Mouse (Mus musculus) embryonic facial prominence, embryonic 14.5 days (tissue): ENCODE measurements around the gene Mnx1. TPM values are rescaled to one million over a fixed set of nuclear protein-coding genes. Genes with fewer than 3 reads are reported as not detected.
A peak's percentile ranks its signal among the peaks of the same experiment; 100 is the strongest.

Source experiments
- ATAC-seq: fragments of 200-750 bp; cut with Nextera tagmentation; 2 replicates; pipeline ENCODE4 v1.8.0; 2017; ENCODE audit warnings: low read depth, moderate number of reproducible peaks, moderate TSS enrichment
- DNase-seq: peaks from one replicate; pipeline ENCODE4 v3.0.0-alpha.2; 2015; ENCODE audit warnings: low spot score
- H3K27ac ChIP-seq: fragments of 300-500 bp; sonication (generic); replicated peaks from 2 replicates; pipeline ENCODE4 v1.5.1; 2014; ENCODE audit warnings: low read depth, mild to moderate bottlenecking, low read length, moderate library complexity
- H3K27me3 ChIP-seq: fragments of 300-500 bp; sonication (generic); replicated peaks from 2 replicates; pipeline ENCODE4 v1.6.1; 2014; ENCODE audit warnings: low read length; ENCODE audit not compliant: control insufficient read depth, insufficient read depth
- H3K36me3 ChIP-seq: fragments of 300-500 bp; sonication (generic); 2 replicates; pipeline ENCODE4 v1.6.1; 2014; ENCODE audit warnings: low read length, mixed read lengths; ENCODE audit not compliant: control insufficient read depth, insufficient read depth
- H3K4me1 ChIP-seq: fragments of 300-500 bp; sonication (generic); 2 replicates; pipeline ENCODE4 v1.6.1; 2014; ENCODE audit warnings: antibody characterized with exemption, low read length; ENCODE audit not compliant: control insufficient read depth, insufficient read depth
- H3K4me2 ChIP-seq: fragments of 300-500 bp; sonication (generic); 2 replicates; pipeline ENCODE4 v1.6.1; 2014; ENCODE audit warnings: low read depth, mild to moderate bottlenecking, low read length, moderate library complexity, mixed read lengths
- H3K4me3 ChIP-seq: fragments of 300-500 bp; sonication (generic); 2 replicates; pipeline ENCODE4 v1.5.1; 2014; ENCODE audit warnings: low read depth, mild to moderate bottlenecking, low read length
- H3K9ac ChIP-seq: fragments of 300-500 bp; sonication (generic); 2 replicates; pipeline ENCODE4 v1.6.1; 2014; ENCODE audit warnings: low read depth, mild to moderate bottlenecking, low read length, moderate library complexity, mixed read lengths
- H3K9me3 ChIP-seq: fragments of 300-500 bp; sonication (generic); 2 replicates; pipeline ENCODE4 v1.6.1; 2016; ENCODE audit warnings: low read length; ENCODE audit not compliant: control insufficient read depth
- WGBS: fragments of 180-500 bp; shearing (Covaris S2); extraction: QIAGEN DNeasy Blood & Tissue Kit; methylation state at CpG from one replicate; pipeline ENCODE4 v1.1.7; 2014; 5-methylcytosine and 5-hydroxymethylcytosine counted together
- polyA plus RNA-seq: library from polyadenylated mRNA; unstranded; fragments of >200 nt; fragmentation: Nextera tagmentation; extraction: Ambion mirVana; gene quantifications from 2 replicates; pipeline ENCODE4 v1.2.1, GENCODE M21; 2014

Mnx1 gene
- 0.10 TPM in 1 of 2 replicates, not detected in the other for polyA plus RNA-seq

DNA sequence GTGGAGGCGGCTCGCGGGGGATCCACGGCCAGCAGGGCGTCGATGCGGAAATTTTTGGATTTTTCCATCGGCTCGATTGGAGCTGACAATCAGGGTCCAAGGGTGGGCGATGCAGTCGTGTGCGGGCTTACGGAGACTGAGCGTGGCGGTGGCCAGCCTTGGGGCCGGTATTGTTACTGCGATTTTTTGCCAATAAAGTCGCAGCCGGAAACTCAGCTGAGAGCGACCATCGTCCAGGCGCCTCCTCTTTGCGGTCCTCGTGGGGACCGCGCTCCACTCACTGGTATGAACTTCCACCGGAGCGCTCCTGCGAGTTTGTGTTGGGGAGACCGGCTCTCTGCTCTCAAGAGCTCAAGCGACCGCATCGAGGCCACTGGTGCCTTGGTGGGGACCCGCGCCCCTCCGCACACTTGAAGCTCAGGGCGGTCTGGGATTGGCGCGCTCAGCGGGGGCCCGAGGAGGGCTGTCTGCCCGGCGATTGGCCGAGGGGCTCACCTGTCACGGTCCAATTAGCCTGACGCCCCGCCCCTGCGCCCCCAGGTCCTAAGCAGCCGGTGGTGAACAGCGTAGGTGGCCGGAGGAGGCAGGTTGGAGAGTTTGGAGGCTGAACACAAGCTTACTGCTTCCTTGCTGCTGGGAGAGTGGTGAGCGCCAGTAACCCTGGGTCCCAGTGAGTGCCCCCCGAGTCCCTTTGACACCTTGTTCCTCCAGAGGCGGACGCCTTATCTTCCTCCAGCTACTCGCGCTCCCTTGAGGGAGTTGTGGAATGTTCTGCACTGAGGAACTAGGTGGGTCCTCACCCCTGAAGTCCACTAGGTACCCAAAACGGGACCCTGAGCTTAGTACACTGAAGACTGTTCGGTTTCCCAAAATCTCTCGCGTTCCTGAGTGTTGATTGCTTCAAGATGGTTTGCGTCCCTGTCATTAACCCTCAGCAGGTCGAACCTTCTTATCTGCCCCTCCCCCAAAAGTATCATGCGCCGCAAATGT lies at the start of gene Mnx1:
Mnx1 (minus strand) TSS at position 263 of the 990 bp plus-strand sequence.
- Histone ChIP-seq H3K4me3 (peak within 1 kb of the TSS; percentile 41), H3K36me3 (no peaks in the 10 kb centered on the region), H3K27ac (no peak within 1 kb of the TSS), H3K27me3 (peaks cover 100% of the 10 kb centered on the region), H3K9me3 (no peaks in the 10 kb centered on the region), H3K9ac (peak within 1 kb of the TSS; percentile 14; the same call in 1 of the 2 replicates), H3K4me1 (no peaks in the 10 kb centered on the region; the same call in 1 of the 2 replicates), H3K4me2 (peak within 1 kb of the TSS; percentile 60)
- DNase-seq = no peak
- WGBS = under 1% methylated on average over 63 of the region's 65 CpGs
- ATAC-seq = peak; percentile 53

DNA sequence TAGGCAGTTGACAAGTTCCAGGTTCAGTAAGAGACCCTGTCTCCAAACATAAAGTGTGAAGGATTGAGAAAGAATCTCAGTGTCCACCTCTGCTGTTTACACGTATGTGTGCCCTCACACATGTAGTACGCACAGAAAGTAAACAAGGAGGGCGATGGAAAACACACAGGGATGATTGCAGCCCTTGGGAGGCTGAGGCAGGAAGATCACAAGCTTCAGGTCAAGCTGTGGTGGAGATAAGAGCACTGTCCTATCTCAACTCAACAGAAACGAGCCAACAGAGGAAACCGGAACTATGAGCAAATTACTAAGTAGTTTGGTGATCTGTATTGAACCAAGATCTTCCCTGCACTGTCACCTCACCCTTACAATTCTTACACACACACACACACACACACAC lies 38.2 kb upstream of the Mnx1 start:
- Histone ChIP-seq H3K36me3 (no peaks in the 10 kb centered on the region), H3K27ac (no peak overlapping the region), H3K27me3 (no peaks in the 10 kb centered on the region), H3K9me3 (no peaks in the 10 kb centered on the region), H3K4me2 (no peak overlapping the region), H3K4me3 (no peak overlapping the region), H3K4me1 (no peaks in the 10 kb centered on the region), H3K9ac (no peak overlapping the region)
- ATAC-seq = no peak
- DNase-seq = no peak
- 86% methylated on average over 5 of the region's 5 CpGs for whole genome bisulfite sequencing

- no peak overlapping the region for H3K27ac ChIP-seq
- ATAC-seq (no peak), DNase-seq (no peak)
- H3K36me3 ChIP-seq = no peaks in the 10 kb centered on the region
- no peak overlapping the region for H3K9ac ChIP-seq
- no peaks in the 10 kb centered on the region for H3K9me3 ChIP-seq
- no peaks in the 10 kb centered on the region for H3K4me1 ChIP-seq
- H3K4me2 ChIP-seq = no peak overlapping the region
- no peaks in the 10 kb centered on the region for H3K27me3 ChIP-seq
- WGBS = 74% methylated on average over 3 of the region's 3 CpGs
- H3K4me3 ChIP-seq = no peak overlapping the region
These were observed 37.6 kb upstream of the Mnx1 start for GRCm38 (mm10) chr5:29515888-29516287.

- Histone ChIP-seq H3K4me2 (no peak overlapping the region), H3K9ac (no peak overlapping the region), H3K9me3 (no peaks in the 10 kb centered on the region), H3K4me1 (no peaks in the 10 kb centered on the region), H3K27ac (no peak overlapping the region), H3K36me3 (no peaks in the 10 kb centered on the region), H3K27me3 (no peaks in the 10 kb centered on the region), H3K4me3 (no peak overlapping the region)
- ATAC-seq = no peak
- DNase-seq = no peak
- 75% methylated on average over 3 of the region's 3 CpGs for WGBS
These were observed 28.7 kb upstream of the Mnx1 start for GRCm38 (mm10) chr5:29507013-29507412.

DNA sequence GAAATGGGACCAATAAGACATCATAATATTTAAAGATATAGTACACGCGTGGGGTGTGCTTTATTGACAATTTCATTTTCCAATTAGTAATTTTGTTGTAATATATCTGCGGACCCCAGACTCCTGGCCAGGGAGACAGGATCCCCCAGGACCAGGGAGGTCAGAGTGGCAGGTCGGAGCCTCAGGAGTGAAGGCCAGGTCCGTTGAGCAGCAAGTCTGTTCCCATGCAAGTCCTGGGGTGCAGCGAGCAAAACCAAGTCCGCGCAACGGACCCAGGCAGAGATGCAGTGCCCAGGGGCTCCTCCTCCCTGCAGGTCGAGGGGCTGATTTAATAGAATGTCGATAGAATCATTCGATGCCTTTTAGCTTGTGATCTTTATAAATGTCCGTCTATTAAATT lies 9.1 kb upstream of the Mnx1 start:
- no peaks in the 10 kb centered on the region for H3K9me3 ChIP-seq
- no peak overlapping the region for H3K9ac ChIP-seq
- H3K27ac ChIP-seq = no peak overlapping the region
- H3K4me1 ChIP-seq = no peaks in the 10 kb centered on the region
- no peak for DNase-seq
- ATAC-seq = no peak
- H3K36me3 ChIP-seq = no peaks in the 10 kb centered on the region
- 19% methylated on average over 13 of the region's 13 CpGs for WGBS
- H3K4me2 ChIP-seq = no peak overlapping the region
- peaks cover 97% of the 10 kb centered on the region for H3K27me3 ChIP-seq
- H3K4me3 ChIP-seq = no peak overlapping the region

GRCm38 (mm10) chr5:29485941-29486320 lies 7.7 kb upstream of the Mnx1 start:
- no peak for ATAC-seq
- no peak for DNase-seq
- Histone ChIP-seq H3K4me3 (no peak overlapping the region), H3K9ac (no peak overlapping the region), H3K27me3 (peaks cover 98% of the 10 kb centered on the region), H3K9me3 (no peaks in the 10 kb centered on the region), H3K4me1 (no peaks in the 10 kb centered on the region), H3K27ac (no peak overlapping the region), H3K4me2 (no peak overlapping the region), H3K36me3 (no peaks in the 10 kb centered on the region)
- WGBS = 6% methylated on average over 10 of the region's 10 CpGs

- WGBS = 2% methylated on average over 38 of the region's 38 CpGs
- no peaks in the 10 kb centered on the region for H3K36me3 ChIP-seq
- H3K9me3 ChIP-seq = no peaks in the 10 kb centered on the region
- no peak overlapping the region for H3K4me3 ChIP-seq
- ATAC-seq = peak; percentile 63; the same call in 1 of the 2 replicates
- DNase-seq = no peak
- H3K27me3 ChIP-seq = peaks cover 100% of the 10 kb centered on the region
- H3K27ac ChIP-seq = no peak overlapping the region
- H3K4me1 ChIP-seq = no peaks in the 10 kb centered on the region
- H3K9ac ChIP-seq = no peak overlapping the region
- H3K4me2 ChIP-seq = no peak overlapping the region
These were observed 7.0 kb upstream of the Mnx1 start for GRCm38 (mm10) chr5:29484965-29485940.

DNA sequence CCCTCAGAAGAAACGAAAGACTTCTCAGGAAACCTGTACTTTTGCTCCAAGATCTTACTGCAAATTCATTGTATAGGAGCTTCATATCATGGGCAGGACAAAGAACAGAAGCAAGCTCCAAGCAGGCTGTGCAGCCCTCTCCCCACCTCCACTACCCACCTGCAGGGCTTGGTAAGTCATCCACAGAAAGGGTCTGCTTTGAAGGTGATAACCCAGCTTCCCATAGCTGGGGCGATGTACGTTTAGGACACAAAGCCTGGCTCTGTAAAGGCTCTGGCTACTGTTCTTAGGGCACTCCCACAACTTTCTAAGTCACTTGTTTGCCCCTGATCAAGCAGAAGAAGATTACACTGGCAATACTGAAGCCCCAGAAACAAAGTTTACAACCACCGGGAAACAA lies 5.5 kb upstream of the Mnx1 start:
- Histone ChIP-seq H3K27me3 (peaks cover 100% of the 10 kb centered on the region), H3K9ac (no peak overlapping the region), H3K36me3 (no peaks in the 10 kb centered on the region), H3K4me2 (no peak overlapping the region), H3K9me3 (no peaks in the 10 kb centered on the region), H3K4me1 (no peaks in the 10 kb centered on the region), H3K4me3 (no peak overlapping the region), H3K27ac (no peak overlapping the region)
- 5% methylated on average over 4 of the region's 4 CpGs for WGBS
- DNase-seq (no peak), ATAC-seq (no peak)
